Mouse (Mus musculus) ES-CJ7 (cell line): Measurements from ENCODE around the gene Bace1.
"Not testable (repeated sequence)": the region's sequence is repeated elsewhere in the genome, so short reads cannot be mapped to it uniquely, and the experiment has no call there.

Source experiments
- DNase-seq: peaks from one replicate; pipeline ENCODE4 v3.0.0; 2011; ENCODE audit warnings: low read depth, low spot score

The Bace1 gene

GRCm38 (mm10) chr9:45838069-45838433 lies 329 bp upstream of the Bace1 start:
- DNase-seq: no peak

DNA sequence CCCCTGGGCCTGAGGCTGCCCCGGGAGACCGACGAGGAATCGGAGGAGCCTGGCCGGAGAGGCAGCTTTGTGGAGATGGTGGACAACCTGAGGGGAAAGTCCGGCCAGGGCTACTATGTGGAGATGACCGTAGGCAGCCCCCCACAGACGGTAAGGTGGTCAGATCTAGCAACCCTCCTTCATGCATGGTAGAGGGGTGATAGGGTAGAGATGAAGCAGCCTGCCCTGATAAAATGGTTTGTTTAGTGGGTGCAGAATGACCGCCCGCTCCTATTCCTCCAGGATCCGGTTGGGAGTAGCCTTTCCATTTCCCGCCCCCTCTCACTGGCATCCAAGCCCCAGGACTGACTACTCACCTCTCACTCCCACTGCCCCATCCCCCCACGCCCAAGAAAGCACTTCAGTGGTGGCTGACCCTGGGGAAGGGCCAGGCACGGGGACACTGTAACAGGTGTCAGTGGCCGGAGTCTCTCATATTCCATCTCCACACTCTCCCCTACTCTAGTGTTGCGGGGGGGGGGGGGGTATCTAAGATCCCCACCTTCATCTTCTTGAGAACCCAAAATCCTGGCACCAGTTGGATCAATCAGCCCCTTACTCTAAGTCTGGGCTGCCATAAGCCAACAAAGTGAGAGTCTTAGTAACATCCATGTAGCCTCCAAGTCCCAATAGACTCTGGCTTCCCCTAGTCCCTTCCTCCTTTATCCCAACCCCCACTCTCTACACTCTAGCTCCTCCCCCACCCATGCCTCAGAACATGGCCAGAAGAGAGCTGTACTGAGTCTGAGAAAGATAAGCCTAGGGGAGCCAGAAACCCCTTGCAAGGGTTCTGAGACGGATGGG lies 980 bp downstream of the Bace1 start:
- no peak for DNase-seq

GRCm38 (mm10) chr9:45839982-45840300 lies 1.6 kb downstream of the Bace1 start:
- no peak for DNase-seq

DNA sequence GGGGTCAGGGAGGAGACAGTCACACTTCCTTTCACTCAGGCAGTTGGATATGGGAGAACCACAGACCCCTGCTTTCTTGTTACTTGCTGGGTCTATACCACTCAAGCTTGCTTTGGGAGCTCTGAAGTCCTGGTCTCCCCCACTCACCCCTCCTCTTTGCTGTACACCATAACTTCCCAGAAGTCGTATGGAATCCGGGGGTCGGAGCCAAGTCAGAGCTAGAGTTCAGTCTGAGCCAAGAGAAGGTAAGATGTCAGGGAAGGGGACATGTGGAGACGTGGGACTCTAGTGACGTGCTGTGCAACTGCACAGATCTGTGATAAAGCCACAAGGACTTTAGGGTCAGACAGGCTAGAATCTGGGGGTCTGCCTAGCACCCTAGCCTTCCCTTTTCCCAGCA lies 2.0 kb downstream of the Bace1 start:
- DNase-seq: no peak

DNA sequence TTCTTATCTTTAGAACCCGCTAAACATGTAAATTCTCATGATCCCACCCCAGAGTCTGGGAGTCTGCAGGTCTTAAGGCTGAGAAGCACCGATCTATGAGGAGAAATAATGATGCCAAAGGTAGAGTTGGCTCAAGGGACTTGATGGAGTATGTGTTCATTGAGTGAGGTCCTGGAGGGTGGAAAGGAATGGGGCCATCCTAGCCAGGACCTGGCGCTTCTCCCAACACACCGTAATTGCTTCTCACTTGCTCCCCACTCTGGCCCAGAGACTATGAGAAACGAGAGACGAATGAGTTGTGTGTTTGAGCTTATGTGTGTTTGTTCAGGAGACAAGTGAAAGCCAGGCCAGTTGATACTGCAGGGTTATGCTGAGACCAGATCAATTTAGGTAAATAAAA lies 3.1 kb downstream of the Bace1 start:
- DNase-seq: no peak

DNA sequence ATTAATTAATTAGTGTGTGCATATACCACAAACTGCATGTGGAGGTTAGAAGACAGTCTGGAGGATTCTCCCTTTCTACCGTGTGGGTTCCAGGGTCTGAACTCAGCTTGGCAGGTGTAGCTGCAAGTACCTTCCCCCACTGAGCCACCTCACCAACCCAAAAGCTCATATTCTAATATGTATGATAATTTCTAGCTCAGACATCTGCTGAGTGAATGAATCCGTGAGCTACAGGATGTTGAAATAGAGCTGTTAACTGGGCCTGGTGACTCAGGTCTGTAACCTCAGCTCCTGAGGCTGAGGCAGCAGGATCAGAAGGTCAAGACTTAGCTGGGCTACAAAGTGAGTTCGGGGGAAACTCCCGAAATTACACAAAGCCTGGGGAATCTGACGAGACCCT lies 4.6 kb downstream of the Bace1 start:
- DNase-seq: no peak

GRCm38 (mm10) chr9:45843780-45844179 lies 5.4 kb downstream of the Bace1 start:
- no peak for DNase-seq

DNA sequence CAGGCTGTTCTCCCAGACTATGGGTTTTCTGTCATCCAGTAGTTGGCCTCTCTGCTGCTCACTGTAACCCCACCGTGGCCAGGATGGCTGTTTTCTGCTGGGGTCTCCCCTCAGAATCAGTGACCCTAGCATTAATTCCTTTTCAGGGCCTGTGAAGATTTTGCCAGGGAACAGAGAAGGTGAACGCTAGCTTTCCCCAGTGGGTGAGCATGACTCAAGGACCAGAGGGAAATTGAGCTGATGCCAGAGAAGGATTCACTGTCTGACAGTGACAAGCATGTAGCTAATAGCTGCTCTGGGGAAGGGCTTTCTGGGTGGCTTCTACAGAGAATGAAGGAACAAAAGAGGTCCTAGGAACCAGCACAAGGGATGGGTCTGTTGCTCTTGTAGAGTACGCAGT lies 7.2 kb downstream of the Bace1 start:
- no peak for DNase-seq

DNA sequence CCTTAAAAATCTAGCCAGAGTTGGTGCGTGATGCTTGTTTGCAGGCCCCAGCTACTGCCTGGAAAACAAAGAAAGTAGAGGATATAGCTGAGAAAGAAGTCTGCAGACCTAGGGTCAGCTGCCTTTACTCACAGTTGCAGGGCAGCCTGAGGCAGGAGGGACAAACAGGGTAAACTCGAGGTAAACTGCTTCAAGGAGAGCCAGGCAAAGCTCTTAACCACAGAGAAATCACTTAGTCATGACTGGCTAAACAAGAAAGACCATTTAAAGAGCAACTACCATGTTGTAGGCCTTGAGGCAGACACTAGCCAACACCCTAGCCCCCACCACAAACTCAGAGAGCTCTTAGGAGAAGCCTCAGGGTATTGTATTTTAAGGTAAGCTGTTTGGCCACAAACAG lies 7.8 kb downstream of the Bace1 start:
- DNase-seq: not testable (repeated sequence)

- DNase-seq: no peak
These were observed 8.6 kb downstream of the Bace1 start for GRCm38 (mm10) chr9:45846891-45847460.

- no peak for DNase-seq
These were observed 11.4 kb downstream of the Bace1 start for GRCm38 (mm10) chr9:45849528-45850408.

DNA sequence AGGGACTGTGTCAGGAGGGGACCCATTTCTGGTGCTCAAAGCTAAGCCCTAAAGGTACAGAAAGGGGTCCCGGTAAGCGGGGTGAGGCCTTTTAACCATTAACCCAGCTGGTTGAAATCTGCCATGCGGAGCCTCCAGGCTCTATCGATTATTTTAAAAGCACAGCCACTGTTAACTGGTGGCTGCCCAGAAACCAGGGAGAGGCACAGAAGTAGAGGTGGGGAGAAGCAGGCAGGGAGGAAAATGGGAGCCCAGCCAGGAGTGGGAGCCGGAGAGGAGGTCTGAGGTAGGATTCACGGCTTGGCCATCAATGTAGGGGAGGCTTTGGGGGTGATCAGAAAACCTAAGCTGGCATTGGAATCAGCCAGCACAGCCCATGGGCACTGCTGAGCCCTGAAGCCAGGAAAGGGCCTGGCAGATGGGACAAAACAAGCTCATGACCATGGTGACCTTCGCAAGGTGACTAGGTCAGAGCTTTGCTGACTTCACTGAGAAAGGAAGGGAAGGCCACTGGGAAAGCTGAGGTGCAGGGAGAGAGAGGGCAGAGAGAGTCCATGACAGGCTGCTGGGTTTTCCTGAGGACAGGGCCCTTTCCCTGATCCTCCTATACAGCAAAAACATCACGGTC lies 12.3 kb downstream of the Bace1 start:
- no peak for DNase-seq

- no peak for DNase-seq
These were observed 12.9 kb downstream of the Bace1 start for GRCm38 (mm10) chr9:45851330-45851729.

DNA sequence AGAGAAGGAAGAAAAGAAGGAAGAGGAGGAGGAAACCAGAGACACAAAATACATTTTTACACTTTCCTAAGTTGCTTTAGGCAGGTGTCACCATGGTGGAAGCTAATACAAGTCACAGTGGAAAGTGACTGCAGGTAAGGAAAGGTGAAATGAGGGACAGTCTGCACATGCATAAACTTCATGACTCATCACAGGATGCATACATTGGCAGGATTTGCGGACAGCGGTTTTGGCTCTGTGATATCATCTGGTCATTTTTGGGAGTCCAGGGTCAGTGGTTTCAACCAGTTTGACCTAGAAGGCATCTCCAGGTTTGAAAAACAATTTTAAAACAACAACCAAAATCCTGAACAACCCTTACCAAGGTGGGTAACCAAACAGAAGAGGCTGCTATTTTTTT lies 13.4 kb downstream of the Bace1 start:
- no peak for DNase-seq

DNA sequence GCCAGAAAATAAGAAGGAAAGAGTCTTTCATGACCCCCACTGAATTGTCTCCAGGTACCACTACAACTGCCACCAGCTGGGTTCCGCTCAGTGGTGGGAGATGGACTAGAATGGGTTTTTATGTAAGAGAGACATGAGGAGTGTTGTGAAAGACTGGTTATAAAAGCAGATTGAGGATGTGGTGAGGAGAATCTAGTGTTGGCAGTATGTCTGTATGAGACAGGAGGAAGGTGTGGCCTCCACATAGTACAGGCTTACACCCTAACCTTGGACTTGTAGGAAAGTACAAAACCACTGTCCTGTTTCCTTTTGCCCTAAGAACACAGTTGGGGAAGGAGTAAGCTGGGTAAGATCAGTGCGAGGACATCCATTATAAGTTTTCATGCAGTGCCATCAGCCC lies 15.3 kb downstream of the Bace1 start:
- no peak for DNase-seq

DNA sequence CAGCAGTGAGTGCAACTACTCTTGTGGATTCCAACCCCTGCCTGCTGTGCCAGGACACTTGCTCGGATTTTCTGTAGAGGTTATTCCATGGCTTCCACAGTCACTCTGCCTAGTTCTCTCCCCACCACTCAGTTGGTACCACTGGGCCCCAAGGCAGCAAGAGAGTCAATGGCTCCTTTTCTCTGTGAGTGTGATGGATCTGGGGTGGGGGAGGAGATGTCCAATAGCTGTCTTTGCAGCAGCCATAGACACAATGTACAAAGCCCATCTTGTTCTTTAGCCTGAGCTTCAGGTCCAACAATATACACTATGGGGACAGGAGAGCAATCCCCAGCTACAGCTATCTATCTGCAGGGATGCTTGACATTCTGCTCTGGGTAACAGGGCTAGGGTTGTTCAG lies 15.8 kb downstream of the Bace1 start:
- no peak for DNase-seq

GRCm38 (mm10) chr9:45859364-45859763 lies 21.0 kb downstream of the Bace1 start:
- DNase-seq: no peak

DNA sequence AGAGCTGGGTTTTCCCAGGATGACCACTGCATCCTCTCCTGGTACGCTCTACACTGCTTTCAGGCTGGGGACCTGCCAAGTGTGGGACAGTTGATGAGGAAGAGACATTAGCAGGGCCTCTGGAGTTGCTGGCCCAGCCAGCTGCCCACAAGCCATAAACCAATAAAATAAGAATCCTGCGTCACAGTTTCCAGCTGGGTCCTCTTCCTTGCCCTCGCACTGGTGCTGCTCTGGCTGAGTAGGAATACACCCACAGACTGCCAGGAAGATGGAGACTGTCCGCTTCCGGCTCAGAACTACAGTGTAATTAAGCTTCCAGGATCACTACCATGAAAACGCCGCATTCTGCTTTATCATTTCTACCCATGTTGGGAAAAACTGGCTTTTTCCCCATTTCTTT lies 23.4 kb downstream of the Bace1 start:
- DNase-seq: no peak

DNA sequence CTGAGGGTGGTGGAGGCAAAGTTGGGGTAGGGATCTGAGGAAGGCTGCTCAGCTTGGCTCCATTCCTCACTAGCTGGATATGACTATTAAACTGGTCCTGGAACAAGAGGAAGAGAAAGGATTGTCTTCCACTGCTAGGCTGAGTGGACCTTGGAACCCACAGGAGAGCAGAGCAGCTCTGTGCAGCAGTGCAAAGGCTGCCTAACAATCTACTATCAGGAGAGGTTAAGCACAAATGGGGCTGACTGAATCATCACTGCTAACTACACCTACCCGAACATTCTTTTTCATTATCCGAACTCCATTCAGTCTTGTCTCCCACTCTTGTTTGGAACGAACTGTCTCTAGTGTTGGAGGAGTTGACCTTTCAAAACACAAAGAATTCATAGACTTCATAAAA lies 30.8 kb downstream of the Bace1 start:
- no peak for DNase-seq

DNA sequence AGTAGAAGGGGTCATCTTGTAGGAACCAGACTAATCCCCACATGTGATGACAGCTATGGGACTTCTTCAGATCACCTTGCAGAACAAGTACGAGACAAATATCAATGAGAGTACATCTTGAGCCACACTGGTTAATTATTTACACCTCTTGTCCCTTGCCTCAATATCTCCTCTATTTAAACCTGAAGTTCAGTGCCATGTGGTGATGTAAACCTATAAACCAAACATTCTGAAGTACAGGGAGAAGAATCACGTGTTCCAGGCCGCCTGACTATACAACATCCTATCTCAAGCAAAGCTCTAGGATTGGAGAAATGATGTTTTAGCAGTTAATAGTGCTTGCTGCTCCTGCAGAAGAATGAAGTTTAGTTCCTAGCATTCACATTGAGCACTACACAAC lies 31.9 kb downstream of the Bace1 start:
- DNase-seq: no peak

GRCm38 (mm10) chr9:45877928-45878327 lies 39.5 kb downstream of the Bace1 start:
- DNase-seq: no peak

- DNase-seq: no peak
These were observed 55.3 kb downstream of the Bace1 start for GRCm38 (mm10) chr9:45893681-45894080.
